Mouse (Mus musculus) forelimb bud, embryonic 11.5 days (tissue): ENCODE results near the gene Gigyf1.
A peak's percentile ranks its signal among the peaks of the same experiment; 100 is the strongest.

Experiments used
- DNase-seq: peaks from one replicate; pipeline ENCODE4 v3.0.0-alpha.2; 2012; ENCODE audit warnings: low read depth, low spot score

The Gigyf1 gene

GRCm38 (mm10) chr5:137518436-137518835 is at the start of gene Gigyf1:
Gene Gigyf1 (plus strand): TSS chr5:137518548.
- DNase-seq, result no peak

- DNase-seq, result no peak
Observed at GRCm38 (mm10) chr5:137472252-137472904, 46.0 kb upstream of the Gigyf1 start.

- DNase-seq, result no peak
Observed at GRCm38 (mm10) chr5:137474351-137474750, 44.0 kb upstream of the Gigyf1 start.

- no peak for DNase-seq
Observed at GRCm38 (mm10) chr5:137476964-137477363, 41.4 kb upstream of the Gigyf1 start, which contains the start of gene Zan. Gene Zan (minus strand): TSS chr5:137477064.

GRCm38 (mm10) chr5:137481138-137481537 is 37.2 kb upstream of the Gigyf1 start:
- peak; percentile 90 for DNase-seq

GRCm38 (mm10) chr5:137481897-137482296 is 36.5 kb upstream of the Gigyf1 start:
- no peak for DNase-seq

- DNase-seq, result no peak
Observed at GRCm38 (mm10) chr5:137485071-137485850, 33.1 kb upstream of the Gigyf1 start.

GRCm38 (mm10) chr5:137485851-137486155 is 32.5 kb upstream of the Gigyf1 start:
- no peak for DNase-seq

GRCm38 (mm10) chr5:137487616-137488015 is 30.7 kb upstream of the Gigyf1 start:
- no peak for DNase-seq

GRCm38 (mm10) chr5:137491559-137491958 is 26.8 kb upstream of the Gigyf1 start:
- DNase-seq, result no peak

- DNase-seq, result no peak
Observed at GRCm38 (mm10) chr5:137493831-137494230, 24.5 kb upstream of the Gigyf1 start.

GRCm38 (mm10) chr5:137500186-137500585 is 18.2 kb upstream of the Gigyf1 start:
- no peak for DNase-seq

- DNase-seq, result peak; percentile 100
Observed at GRCm38 (mm10) chr5:137501709-137502666, 16.4 kb upstream of the Gigyf1 start, which contains the start of gene Pop7. Gene Pop7 (minus strand): TSS chr5:137502518.

GRCm38 (mm10) chr5:137502667-137503110 is 15.7 kb upstream of the Gigyf1 start:
- DNase-seq, result peak; percentile 85

- no peak for DNase-seq
Observed at GRCm38 (mm10) chr5:137504041-137504440, 14.3 kb upstream of the Gigyf1 start.

GRCm38 (mm10) chr5:137510014-137510501 is 8.3 kb upstream of the Gigyf1 start:
- DNase-seq, result no peak

- no peak for DNase-seq
Observed at GRCm38 (mm10) chr5:137510573-137511390, 7.6 kb upstream of the Gigyf1 start.

GRCm38 (mm10) chr5:137511706-137512105 is 6.6 kb upstream of the Gigyf1 start:
- no peak for DNase-seq

GRCm38 (mm10) chr5:137512847-137513794 is 5.2 kb upstream of the Gigyf1 start:
- DNase-seq, result peak; percentile 55
